Mouse (Mus musculus): Measurements from ENCODE around the gene Ranbp2. TPM values are rescaled to one million over a fixed set of nuclear protein-coding genes. Genes with fewer than 3 reads are reported as not detected.
"Not testable (repeated sequence)": the region's sequence is repeated elsewhere in the genome, so short reads cannot be mapped to it uniquely, and the experiment has no call there.

The Ranbp2 gene
- total RNA-seq, 2 experiments from 2014 or later = 66.5 to 70.8 TPM

DNA sequence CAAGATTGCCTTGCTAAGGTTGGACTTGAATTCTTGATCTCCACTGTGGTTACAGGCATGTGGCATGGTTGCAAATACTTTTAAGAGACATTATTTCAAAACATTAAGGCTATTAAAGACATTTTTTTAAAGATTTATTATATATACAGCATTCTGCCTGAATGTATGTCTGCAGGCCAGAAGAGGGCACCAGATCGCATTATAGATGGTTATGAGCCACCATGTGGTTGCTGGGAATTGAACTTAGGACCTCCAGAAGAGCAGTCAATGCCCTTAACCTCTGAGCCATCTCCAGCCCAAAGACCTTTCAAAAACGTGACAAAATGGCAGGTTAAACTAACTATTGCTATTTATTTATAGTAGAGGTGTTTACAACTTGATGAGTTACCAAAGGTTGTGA is 48.9 kb downstream of the Ranbp2 start:
- DNase-seq (ENCODE audit: low spot score in 2 of 2) = no peak

GRCm38 (mm10) chr10:58496732-58497131 is 50.0 kb downstream of the Ranbp2 start:
- no peak for DNase-seq (ENCODE audit: low spot score in 2 of 2)

- DNase-seq (ENCODE audit: low spot score in 2 of 2) = peak; percentile 92 to 93
Observed at GRCm38 (mm10) chr10:58497320-58498284, 50.9 kb downstream of the Ranbp2 start, which contains the start of gene Ccdc138. Ccdc138 (plus strand) TSS chr10:58497948.

GRCm38 (mm10) chr10:58498516-58498915 is 51.8 kb downstream of the Ranbp2 start:
- no peak for DNase-seq (ENCODE audit: low spot score in 2 of 2)

DNA sequence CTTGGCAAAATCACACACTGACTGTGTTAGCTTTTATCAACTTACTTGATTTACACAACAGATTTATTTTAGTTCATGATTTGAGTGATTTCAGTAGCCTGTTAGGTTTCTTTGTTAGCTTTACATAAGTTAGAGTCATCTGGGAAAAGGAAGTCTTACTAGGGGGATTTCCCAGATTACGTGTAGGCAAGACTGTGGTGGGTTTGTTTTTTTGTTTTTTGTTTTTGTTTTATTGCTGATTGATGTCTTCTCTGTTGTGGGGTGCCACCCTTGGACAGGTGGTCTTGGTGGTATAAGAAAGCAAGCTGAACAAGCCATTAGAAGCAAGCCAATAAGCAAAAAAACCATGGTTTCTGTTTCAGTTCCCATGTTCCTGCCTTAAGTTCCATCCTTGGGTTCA is 82.6 kb downstream of the Ranbp2 start:
- DNase-seq (ENCODE audit: low spot score in 2 of 2) = no peak

DNA sequence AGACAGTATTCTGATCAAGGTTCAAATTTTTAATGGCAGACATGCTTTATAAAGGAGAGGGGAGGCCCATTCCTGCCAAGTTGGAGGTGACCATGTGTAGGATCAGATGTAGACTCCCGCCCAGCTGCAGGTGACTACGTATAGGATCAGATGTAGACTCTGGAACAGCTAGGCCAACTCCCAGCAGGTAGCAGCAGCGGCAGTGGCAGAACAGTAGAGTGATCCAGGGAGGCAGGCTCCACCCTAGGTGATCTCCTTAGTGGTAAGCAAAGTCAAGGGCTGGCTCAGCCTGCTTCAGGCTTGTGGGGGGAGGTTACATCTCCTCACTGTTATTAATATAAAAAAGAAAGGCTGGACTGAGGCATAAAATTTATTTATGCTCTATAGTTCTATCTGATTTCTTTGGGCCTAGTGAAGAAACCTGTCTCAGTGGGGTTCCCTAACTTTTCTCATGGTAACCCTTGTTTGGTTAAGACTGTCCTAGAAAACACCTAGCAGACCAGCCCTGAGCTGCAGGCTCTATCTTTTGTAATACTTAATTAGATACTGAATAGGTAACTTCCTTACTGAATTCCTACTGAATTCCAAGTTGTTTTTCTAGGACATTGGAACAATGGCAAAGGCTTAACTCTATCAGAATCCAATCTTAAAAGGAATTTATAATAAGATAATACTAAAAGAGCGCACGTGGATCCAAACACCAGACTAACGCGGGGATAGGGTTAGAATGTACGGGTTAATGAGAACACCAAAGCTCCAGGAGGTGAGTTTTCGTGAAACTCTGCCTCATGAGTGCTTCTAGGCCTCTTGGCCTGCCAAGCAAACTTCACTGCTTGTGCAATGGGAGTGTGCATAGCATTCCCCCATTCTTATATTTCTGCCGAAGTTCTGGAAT is 84.4 kb downstream of the Ranbp2 start:
- DNase-seq (ENCODE audit: low spot score in 2 of 2) = no peak

- DNase-seq (ENCODE audit: low spot score in 2 of 2) = no peak
Observed at GRCm38 (mm10) chr10:58532177-58532576, 85.5 kb downstream of the Ranbp2 start.

DNA sequence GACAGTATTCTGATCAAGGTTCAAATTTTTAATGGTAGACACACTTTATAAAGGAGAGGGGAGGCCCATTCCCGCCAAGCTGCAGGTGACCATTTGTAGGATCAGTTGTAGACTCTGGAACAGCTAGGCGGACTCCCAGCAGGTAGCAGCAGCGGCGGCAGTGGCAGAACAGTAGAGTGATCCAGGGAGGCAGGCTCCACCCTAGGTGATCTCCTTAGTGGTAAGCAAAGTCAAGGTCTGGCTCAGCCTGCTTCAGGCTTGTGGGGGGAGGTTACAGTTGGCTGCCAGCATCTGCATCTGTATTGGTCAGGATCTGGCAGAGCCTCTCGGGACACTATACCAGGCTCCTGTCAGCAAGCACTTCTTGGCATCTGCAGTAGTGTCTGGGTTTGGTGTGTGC is 89.6 kb downstream of the Ranbp2 start:
- DNase-seq (ENCODE audit: low spot score in 2 of 2) = not testable (repeated sequence)

GRCm38 (mm10) chr10:58540613-58541012 is 93.9 kb downstream of the Ranbp2 start:
- DNase-seq (ENCODE audit: low spot score in 2 of 2) = no peak

Other genes starting within 250 kb of the Ranbp2 start
- not detected for gene AW822073, start 222.0 kb upstream of the Ranbp2 start, total RNA-seq (2021)
- gene Duxf3, start 214.2 kb upstream of the Ranbp2 start, total RNA-seq (2021) = not detected
- gene Gm4981, start 210.2 kb upstream of the Ranbp2 start, total RNA-seq (2021) = under 1 TPM in 1 of 2 experiments, not detected in 1; 0.19 TPM
- 10 to 100 TPM; 72.8 to 87.6 TPM for gene Gcc2, start 191.4 kb upstream of the Ranbp2 start, total RNA-seq (2021)
- gene Lims1, start 123.5 kb upstream of the Ranbp2 start, total RNA-seq (2021) = 10 to 100 TPM; 30.2 to 32.9 TPM
- gene Ccdc138, start 51.0 kb downstream of the Ranbp2 start, total RNA-seq (2021) = 1 to 10 TPM; 5.1 to 5.2 TPM
- under 1 TPM; 0.23 to 0.26 TPM for gene Edar, start 228.7 kb downstream of the Ranbp2 start, total RNA-seq (2021)

All from layer of hippocampus, postnatal 14 days (tissue).